In genomic region chr4:145366301-145366700, GRCm38 (mm10) we compare ENCODE assay signal across 27 mouse cellular contexts. TPM values are rescaled to one million over a fixed set of nuclear protein-coding genes. Genes with fewer than 3 reads are reported as not detected.
DNase-seq lines count a peak whose midpoint lies in the region; ATAC-seq and TF ChIP-seq lines count a peak whose summit lies in the region.
"Had no signal": no experiment of that assay in that cellular context is flagged by ENCODE, and none has a peak within 500 bp of the region (broad histone marks: within the 10 kb centered on the region; RNA-seq: fewer than 3 reads in every experiment).

No protein-coding gene starts in this region.

- no peak overlapping the region for H3K4me3 ChIP-seq in thymus, adult 2 months (ENCODE audit: control insufficient read depth, insufficient read depth, low read length)
- no peak overlapping the region for H3K4me3 ChIP-seq in intestine, embryonic 15.5 days (replicated peaks)
- H3K4me3 ChIP-seq in heart, embryonic 11.5 days (ENCODE audit: low read depth, low read length), result no peak overlapping the region
- H3K4me3 ChIP-seq: embryonic facial prominence, embryonic 10.5 days; embryonic facial prominence, embryonic 13.5 days; erythroblast, embryonic 14.5 days; forebrain, embryonic 12.5 days; forebrain, embryonic 15.5 days; heart, adult 2 months; heart, embryonic 10.5 days; hindbrain, embryonic 13.5 days had no signal

- 24% methylated on average over 5 of the region's 5 CpGs for WGBS in thymus, adult 2 months
- 34% methylated on average over 5 of the region's 5 CpGs for WGBS in intestine, embryonic 15.5 days
- WGBS in heart, embryonic 11.5 days (ENCODE audit: insufficient replicate concordance), result 33% methylated on average over 5 of the region's 5 CpGs

- no peak overlapping the region for H3K9ac ChIP-seq in intestine, embryonic 15.5 days
- no peak overlapping the region for H3K9ac ChIP-seq in heart, embryonic 11.5 days (ENCODE audit: low read depth, low read length)
- H3K9ac ChIP-seq: embryonic facial prominence, embryonic 13.5 days; forebrain, embryonic 12.5 days; forebrain, embryonic 15.5 days; hindbrain, embryonic 13.5 days had no signal

- no peak for ATAC-seq in intestine, embryonic 15.5 days
- no peak for ATAC-seq in heart, embryonic 11.5 days (replicated peaks; ENCODE audit: insufficient number of reproducible peaks, low FRiP score, low TSS enrichment)
- ATAC-seq: forebrain, embryonic 15.5 days; hindbrain, embryonic 16.5 days had no signal

- TF ChIP-seq CTCF in thymus, adult 2 months (IDR thresholded peaks at IDR 0.05; ENCODE audit: borderline replicate concordance, control insufficient read depth, extremely low read depth, insufficient read depth, low read length, poor library complexity), result no peak

- peak; percentile 48 for DNase-seq in ES-CJ7 (ENCODE audit: low read depth, low spot score)
- peak; percentile 35 for DNase-seq in thymus, adult 2 months
- peak; percentile 60 for DNase-seq in thymus, postnatal 14 days
- no peak for DNase-seq in adrenal gland, postnatal 25 days
- DNase-seq in kidney, postnatal 25 days, result no peak
- DNase-seq: adrenal gland, adult 2 months; adrenal gland, postnatal 14 days; B cell, adult 2 months; cerebellum, adult 11-12 months; cerebellum, adult 8-10 months; cerebellum, postnatal 36 days; embryo, embryonic 11 days; gastrocnemius, postnatal 25 days; heart, adult 2 months had no signal

- H3K4me1 ChIP-seq in thymus, adult 2 months (replicated peaks; ENCODE audit: control insufficient read depth, insufficient read depth, low read length), result peaks cover 11% of the 10 kb centered on the region
- H3K4me1 ChIP-seq in intestine, embryonic 15.5 days (replicated peaks), result no peaks in the 10 kb centered on the region
- H3K4me1 ChIP-seq in heart, embryonic 11.5 days (ENCODE audit: control insufficient read depth, insufficient read depth, low read length), result no peaks in the 10 kb centered on the region
- H3K4me1 ChIP-seq: embryonic facial prominence, embryonic 10.5 days; embryonic facial prominence, embryonic 13.5 days; forebrain, embryonic 12.5 days; forebrain, embryonic 15.5 days; heart, embryonic 10.5 days; hindbrain, embryonic 13.5 days had no signal

- H3K4me2 ChIP-seq in intestine, embryonic 15.5 days (replicated peaks), result no peak overlapping the region
- no peak overlapping the region for H3K4me2 ChIP-seq in heart, embryonic 11.5 days
- H3K4me2 ChIP-seq: embryonic facial prominence, embryonic 13.5 days; forebrain, embryonic 12.5 days; forebrain, embryonic 15.5 days; hindbrain, embryonic 13.5 days had no signal

- H3K27me3 ChIP-seq in thymus, adult 2 months (ENCODE audit: control insufficient read depth, insufficient read depth, low read length), result no peaks in the 10 kb centered on the region
- no peaks in the 10 kb centered on the region for H3K27me3 ChIP-seq in intestine, embryonic 15.5 days (replicated peaks)
- H3K27me3 ChIP-seq in heart, embryonic 11.5 days (ENCODE audit: control insufficient read depth, insufficient read depth, low read length), result no peaks in the 10 kb centered on the region
- H3K27me3 ChIP-seq: CH12.LX; embryonic facial prominence, embryonic 13.5 days; forebrain, embryonic 12.5 days; forebrain, embryonic 15.5 days; hindbrain, embryonic 13.5 days had no signal

- no peak overlapping the region for H3K27ac ChIP-seq in thymus, adult 2 months (ENCODE audit: control insufficient read depth, insufficient read depth, low read length)
- H3K27ac ChIP-seq in intestine, embryonic 15.5 days, result no peak overlapping the region
- no peak overlapping the region for H3K27ac ChIP-seq in heart, embryonic 11.5 days (ENCODE audit: low read depth, low read length)
- H3K27ac ChIP-seq: embryonic facial prominence, embryonic 10.5 days; embryonic facial prominence, embryonic 13.5 days; forebrain, embryonic 12.5 days; forebrain, embryonic 15.5 days; heart, adult 2 months; heart, embryonic 10.5 days; hindbrain, embryonic 13.5 days had no signal

- H3K9me3 ChIP-seq in intestine, embryonic 15.5 days, result no peaks in the 10 kb centered on the region
- H3K9me3 ChIP-seq in heart, embryonic 11.5 days (replicated peaks; ENCODE audit: control insufficient read depth, low read length), result no peaks in the 10 kb centered on the region
- H3K9me3 ChIP-seq: embryonic facial prominence, embryonic 10.5 days; embryonic facial prominence, embryonic 13.5 days; forebrain, embryonic 12.5 days; heart, embryonic 10.5 days; hindbrain, embryonic 13.5 days had no signal

- H3K36me3 ChIP-seq in thymus, adult 2 months (ENCODE audit: control insufficient read depth, insufficient read depth, low read length), result no peaks in the 10 kb centered on the region
- H3K36me3 ChIP-seq in intestine, embryonic 15.5 days, result no peaks in the 10 kb centered on the region
- H3K36me3 ChIP-seq in heart, embryonic 11.5 days (ENCODE audit: control insufficient read depth, insufficient read depth, low read length), result no peaks in the 10 kb centered on the region
- H3K36me3 ChIP-seq: embryonic facial prominence, embryonic 10.5 days; embryonic facial prominence, embryonic 13.5 days; forebrain, embryonic 12.5 days; forebrain, embryonic 15.5 days; heart, embryonic 10.5 days; hindbrain, embryonic 13.5 days had no signal

- TF ChIP-seq POLR2A in thymus, adult 2 months (IDR thresholded peaks at IDR 0.05; ENCODE audit: control insufficient read depth, extremely low read depth, insufficient read depth, low read length, poor library complexity), result no peak

RNA-seq across cellular contexts. Expression of gene Tnfrsf8, which starts 51.3 kb away (rescaled TPM):
- polyA plus RNA-seq in thymus, adult 2 months (2012; rRNA removed), result 12.2 and 13.5 TPM in 2 replicates
- 0.11 TPM in 1 of 2 replicates, not detected in the other for polyA plus RNA-seq in intestine, embryonic 15.5 days (2015; fragmentation: Nextera tagmentation; extraction: Ambion mirVana)
- total RNA-seq in adrenal gland, postnatal 25 days (2021), result 0.29 and 0.43 TPM in 2 replicates
- polyA plus RNA-seq in heart, embryonic 11.5 days (2014; fragmentation: Nextera tagmentation; extraction: Ambion mirVana), result 0.04 and 0.08 TPM in 2 replicates
- total RNA-seq: hematopoietic stem cell, adult 5-6 weeks had no signal
- polyA plus RNA-seq: embryonic facial prominence, embryonic 10.5 days; erythroblast, embryonic 14.5 days; heart, embryonic 10.5 days; heart, embryonic 14.5 days had no signal

Comparison
In these comparisons a context has a peak if more than half of its experiments do, and no peak if none do; other contexts are left out.
1. DNase-seq: peak in ES-CJ7 (single experiment), thymus, adult 2 months (single experiment) and thymus, postnatal 14 days (single experiment); none in adrenal gland, postnatal 25 days (single experiment) and kidney, postnatal 25 days (0 of 2).
2. RNA of gene Tnfrsf8, which starts 51.3 kb away (polyA plus RNA-seq): 12.2 to 13.5 TPM in thymus, adult 2 months; 0.11 TPM in intestine, embryonic 15.5 days and 0.04 to 0.08 TPM in heart, embryonic 11.5 days; every median in the first group is over 10 times any median in the second.